Comparison of ENCODE assay signal across 11 mouse cellular contexts in the genomic region with DNA sequence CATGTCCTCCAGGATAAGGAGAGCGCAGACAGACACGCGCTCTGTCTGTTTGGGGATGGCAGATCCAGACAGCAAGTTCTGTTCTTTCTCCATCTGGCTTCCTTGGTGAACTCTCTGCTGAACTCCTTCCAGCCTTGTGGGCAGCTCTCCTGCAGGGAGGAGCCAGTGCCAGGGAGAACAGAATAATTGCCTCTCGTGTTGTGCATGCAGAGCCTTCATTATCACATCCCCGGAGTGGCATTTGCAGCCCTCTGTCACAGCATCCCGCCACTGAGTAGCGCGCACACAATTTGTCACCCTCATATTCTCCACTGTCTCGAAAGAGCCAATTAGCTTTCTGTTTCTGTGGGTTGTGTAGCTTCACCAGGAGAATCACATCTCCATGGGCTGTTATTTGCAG. TPM values are rescaled to one million over a fixed set of nuclear protein-coding genes. Genes with fewer than 3 reads are reported as not detected.
A peak's percentile ranks its signal among the peaks of the same experiment; 100 is the strongest.
DNase-seq lines count a peak whose midpoint lies in the region; ATAC-seq and TF ChIP-seq lines count a peak whose summit lies in the region.
"Had no signal": no experiment of that assay in that cellular context is flagged by ENCODE, and none has a peak within 500 bp of the region (broad histone marks: within the 10 kb centered on the region; RNA-seq: fewer than 3 reads in every experiment).

No protein-coding gene starts in this region.

- no peak overlapping the region for H3K9ac ChIP-seq in hindbrain, postnatal 0 days (replicated peaks; ENCODE audit: low read length)
- no peak overlapping the region for H3K9ac ChIP-seq in midbrain, embryonic 15.5 days
- no peak overlapping the region for H3K9ac ChIP-seq in liver, embryonic 12.5 days
- H3K9ac ChIP-seq in heart, embryonic 12.5 days: no peak overlapping the region

- peaks cover 9% of the 10 kb centered on the region for H3K4me1 ChIP-seq in hindbrain, postnatal 0 days (ENCODE audit: insufficient read depth, low read length)
- H3K4me1 ChIP-seq in midbrain, embryonic 15.5 days: peaks cover 17% of the 10 kb centered on the region
- H3K4me1 ChIP-seq in limb, embryonic 10.5 days: peaks cover 18% of the 10 kb centered on the region
- H3K4me1 ChIP-seq in liver, embryonic 12.5 days: peaks cover 11% of the 10 kb centered on the region; the same call in 1 of the 2 replicates
- H3K4me1 ChIP-seq in heart, embryonic 12.5 days (replicated peaks): peaks cover 17% of the 10 kb centered on the region

- peak; percentile 78 for ATAC-seq in hindbrain, postnatal 0 days
- peak; percentile 75 for ATAC-seq in midbrain, embryonic 15.5 days (replicated peaks)
- no peak for ATAC-seq in liver, embryonic 12.5 days
- no peak for ATAC-seq in heart, embryonic 12.5 days (ENCODE audit: insufficient number of reproducible peaks, low FRiP score)

- peak overlapping the region; percentile 45; the same call in 1 of the 2 replicates for H3K27ac ChIP-seq in hindbrain, postnatal 0 days
- peak overlapping the region; percentile 49 for H3K27ac ChIP-seq in midbrain, embryonic 15.5 days
- H3K27ac ChIP-seq in limb, embryonic 10.5 days: no peak overlapping the region
- no peak overlapping the region for H3K27ac ChIP-seq in liver, embryonic 12.5 days
- H3K27ac ChIP-seq in heart, embryonic 12.5 days (ENCODE audit: poor library complexity, severe bottlenecking): no peak overlapping the region

- H3K36me3 ChIP-seq in hindbrain, postnatal 0 days (ENCODE audit: insufficient read depth, low read length): no peaks in the 10 kb centered on the region
- no peaks in the 10 kb centered on the region for H3K36me3 ChIP-seq in midbrain, embryonic 15.5 days (replicated peaks)
- no peaks in the 10 kb centered on the region for H3K36me3 ChIP-seq in limb, embryonic 10.5 days
- H3K36me3 ChIP-seq in liver, embryonic 12.5 days: no peaks in the 10 kb centered on the region
- H3K36me3 ChIP-seq in heart, embryonic 12.5 days: no peaks in the 10 kb centered on the region

- H3K4me2 ChIP-seq in hindbrain, postnatal 0 days (ENCODE audit: low read depth, low read length): no peak overlapping the region
- no peak overlapping the region for H3K4me2 ChIP-seq in midbrain, embryonic 15.5 days
- H3K4me2 ChIP-seq in liver, embryonic 12.5 days: no peak overlapping the region
- H3K4me2 ChIP-seq in heart, embryonic 12.5 days: no peak overlapping the region

- WGBS in hindbrain, postnatal 0 days: 23% methylated on average over 9 of the region's 9 CpGs
- WGBS in midbrain, embryonic 15.5 days: 47% methylated on average over 9 of the region's 9 CpGs
- 75% methylated on average over 9 of the region's 9 CpGs for WGBS in limb, embryonic 10.5 days
- 69% methylated on average over 9 of the region's 9 CpGs for WGBS in liver, embryonic 12.5 days (ENCODE audit: insufficient replicate concordance)
- 63% methylated on average over 9 of the region's 9 CpGs for WGBS in heart, embryonic 12.5 days

- H3K4me3 ChIP-seq in hindbrain, postnatal 0 days (ENCODE audit: low read length): no peak overlapping the region
- H3K4me3 ChIP-seq in midbrain, embryonic 15.5 days: no peak overlapping the region
- H3K4me3 ChIP-seq in limb, embryonic 10.5 days: no peak overlapping the region
- H3K4me3 ChIP-seq in liver, embryonic 12.5 days: no peak overlapping the region
- H3K4me3 ChIP-seq in heart, embryonic 12.5 days: no peak overlapping the region

- peak; percentile 76 for DNase-seq in adipocyte (ENCODE audit: low spot score)
- peak; percentile 87 to 88 for DNase-seq in cerebellum, postnatal 25 days
- peak; percentile 73 for DNase-seq in hindbrain, postnatal 0 days (ENCODE audit: low spot score)
- DNase-seq in limb, embryonic 10.5 days (ENCODE audit: low spot score): no peak
- no peak for DNase-seq in heart, postnatal 4 days
- DNase-seq: adrenal gland, postnatal 14 days; kidney, adult 11 months; lung, adult 18-20 months had no signal

- H3K9me3 ChIP-seq in hindbrain, postnatal 0 days (ENCODE audit: low read length): no peaks in the 10 kb centered on the region
- H3K9me3 ChIP-seq in midbrain, embryonic 15.5 days: no peaks in the 10 kb centered on the region
- H3K9me3 ChIP-seq in limb, embryonic 10.5 days (replicated peaks): no peaks in the 10 kb centered on the region
- no peaks in the 10 kb centered on the region for H3K9me3 ChIP-seq in liver, embryonic 12.5 days (replicated peaks)
- no peaks in the 10 kb centered on the region for H3K9me3 ChIP-seq in heart, embryonic 12.5 days (replicated peaks)

- TF ChIP-seq CTCF in hindbrain, postnatal 0 days (IDR thresholded peaks at IDR 0.05; ENCODE audit: low read depth): no peak

- no peaks in the 10 kb centered on the region for H3K27me3 ChIP-seq in hindbrain, postnatal 0 days (ENCODE audit: insufficient read depth, low read length)
- H3K27me3 ChIP-seq in midbrain, embryonic 15.5 days (replicated peaks): no peaks in the 10 kb centered on the region
- 0 out of 2 replicates have a peak, but pooled peaks cover 10% of the 10 kb centered on the region for H3K27me3 ChIP-seq in limb, embryonic 10.5 days (ENCODE audit: low read depth, poor library complexity, severe bottlenecking)
- peaks cover 27% of the 10 kb centered on the region for H3K27me3 ChIP-seq in liver, embryonic 12.5 days (replicated peaks)
- no peaks in the 10 kb centered on the region; the same call in 1 of the 2 replicates for H3K27me3 ChIP-seq in heart, embryonic 12.5 days (replicated peaks)

RNA-seq across cellular contexts. Expression of gene Smndc1, which starts 40.0 kb away (rescaled TPM):
- total RNA-seq in hindbrain, postnatal 0 days (2014; rRNA removed): 9.7 and 14.7 TPM in 2 replicates
- 34.4 and 35.3 TPM in 2 replicates for polyA plus RNA-seq in hindbrain, postnatal 0 days (2015; fragmentation: Nextera tagmentation; extraction: Ambion mirVana)
- 31.9 and 32.4 TPM in 2 replicates for polyA plus RNA-seq in midbrain, embryonic 15.5 days (2015; fragmentation: Nextera tagmentation; extraction: Ambion mirVana)
- polyA plus RNA-seq in limb, embryonic 10.5 days (2016; fragmentation: Nextera tagmentation; extraction: Ambion mirVana): 41.2 and 43.8 TPM in 2 replicates
- 29.3 and 30.6 TPM in 2 replicates for polyA plus RNA-seq in liver, embryonic 12.5 days (2016; fragmentation: Nextera tagmentation; extraction: Ambion mirVana)
- 10 to 100 TPM; 43.2 to 48.2 TPM for total RNA-seq in heart, postnatal 4 days (2021)
- 30.5 and 33.0 TPM in 2 replicates for polyA plus RNA-seq in heart, embryonic 12.5 days (2016; fragmentation: Nextera tagmentation; extraction: Ambion mirVana)

RNA-seq across cellular contexts. Expression of gene Gm10197, which starts 58.8 kb away (rescaled TPM):
- total RNA-seq in hindbrain, postnatal 0 days (2014; rRNA removed): not detected in 2 replicates
- polyA plus RNA-seq in hindbrain, postnatal 0 days (2015; fragmentation: Nextera tagmentation; extraction: Ambion mirVana): not detected in 2 replicates
- 7.7 TPM in 1 of 2 replicates, not detected in the other for polyA plus RNA-seq in midbrain, embryonic 15.5 days (2015; fragmentation: Nextera tagmentation; extraction: Ambion mirVana)
- 6.6 TPM in 1 of 2 replicates, not detected in the other for polyA plus RNA-seq in limb, embryonic 10.5 days (2016; fragmentation: Nextera tagmentation; extraction: Ambion mirVana)
- not detected in 2 replicates for polyA plus RNA-seq in liver, embryonic 12.5 days (2016; fragmentation: Nextera tagmentation; extraction: Ambion mirVana)
- total RNA-seq in heart, postnatal 4 days (2021): not detected
- polyA plus RNA-seq in heart, embryonic 12.5 days (2016; fragmentation: Nextera tagmentation; extraction: Ambion mirVana): not detected in 2 replicates
- total RNA-seq: adrenal gland, postnatal 14 days had no signal

Comparison
In these comparisons a context has a peak if more than half of its experiments do, and no peak if none do; other contexts are left out.
1. DNase-seq: peak in adipocyte (single experiment), cerebellum, postnatal 25 days (2 of 2) and hindbrain, postnatal 0 days (single experiment); none in limb, embryonic 10.5 days (single experiment) and heart, postnatal 4 days (single experiment).
2. ATAC-seq: peak in hindbrain, postnatal 0 days (single experiment) and midbrain, embryonic 15.5 days (single experiment); none in liver, embryonic 12.5 days (single experiment) and heart, embryonic 12.5 days (single experiment).
3. H3K27ac ChIP-seq: peak in hindbrain, postnatal 0 days (single experiment) and midbrain, embryonic 15.5 days (single experiment); none in limb, embryonic 10.5 days (single experiment), liver, embryonic 12.5 days (single experiment) and heart, embryonic 12.5 days (single experiment).